Mouse (Mus musculus): ENCODE results near the gene Arid2. TPM values are rescaled to one million over a fixed set of nuclear protein-coding genes. Genes with fewer than 3 reads are reported as not detected.

Arid2 gene
- polyA plus RNA-seq, 1 experiment from 2014 or later, result 28.7 TPM

DNA sequence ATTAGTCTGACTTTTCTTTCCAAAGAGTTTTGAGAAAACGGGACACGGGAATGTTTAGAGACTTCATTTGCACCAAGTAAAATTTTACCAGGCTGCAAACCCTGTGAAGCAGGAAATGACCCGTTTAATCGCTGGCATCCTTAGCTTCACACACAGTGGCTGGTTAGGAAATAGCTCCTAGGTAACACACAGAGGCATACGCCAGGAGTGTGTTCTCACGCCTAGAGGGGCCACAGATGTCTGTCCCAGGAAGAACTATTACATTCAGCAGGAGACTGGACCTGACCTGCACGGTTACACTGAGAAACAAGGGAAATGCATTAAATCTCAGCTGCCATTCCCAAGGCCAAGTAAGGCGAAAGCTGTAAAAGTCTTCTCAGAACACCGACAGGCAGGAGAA lies 18.7 kb upstream of the Arid2 start:
- 91% methylated on average over 9 of the region's 9 CpGs for WGBS
- H3K27ac ChIP-seq (ENCODE audit: low read length), result no peak overlapping the region
- no peaks in the 10 kb centered on the region; the same call in 1 of the 2 replicates for H3K4me1 ChIP-seq (replicated peaks; ENCODE audit: control insufficient read depth, insufficient read depth, low read length)
- ATAC-seq, result no peak
- no peak overlapping the region for H3K4me2 ChIP-seq (ENCODE audit: low read length)
- H3K9me3 ChIP-seq (ENCODE audit: control insufficient read depth, low read length), result 0 out of 2 replicates have a peak, but pooled peaks cover 8% of the 10 kb centered on the region
- no peak overlapping the region for H3K4me3 ChIP-seq (replicated peaks; ENCODE audit: low read length)
- no peaks in the 10 kb centered on the region for H3K27me3 ChIP-seq (replicated peaks; ENCODE audit: control insufficient read depth, insufficient read depth, low read length)
- H3K9ac ChIP-seq (replicated peaks; ENCODE audit: low read depth, low read length), result no peak overlapping the region
- peaks cover 19% of the 10 kb centered on the region for H3K36me3 ChIP-seq (ENCODE audit: control insufficient read depth, insufficient read depth)

DNA sequence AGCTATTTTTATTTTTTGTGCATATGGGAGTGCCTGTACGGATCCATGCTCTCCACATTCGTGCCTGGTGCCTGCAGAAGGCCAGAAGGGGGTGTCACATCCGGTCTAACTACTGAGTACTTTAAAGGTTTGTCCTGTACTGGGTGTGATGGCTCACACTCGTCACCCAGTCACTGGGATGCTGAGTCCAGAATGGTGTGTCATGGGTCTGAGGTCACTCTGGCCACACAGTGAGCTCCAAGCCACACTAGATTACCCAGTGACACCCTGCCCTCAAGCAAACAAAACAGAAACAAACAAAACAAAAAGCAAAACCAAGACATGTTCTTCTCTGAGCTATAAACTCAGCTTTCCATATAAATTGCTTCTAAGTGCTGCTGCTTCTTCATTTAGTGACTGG lies 17.9 kb upstream of the Arid2 start:
- H3K27me3 ChIP-seq (replicated peaks; ENCODE audit: control insufficient read depth, insufficient read depth, low read length), result no peaks in the 10 kb centered on the region
- peaks cover 19% of the 10 kb centered on the region for H3K36me3 ChIP-seq (ENCODE audit: control insufficient read depth, insufficient read depth)
- WGBS, result 93% methylated on average over 4 of the region's 4 CpGs
- H3K4me2 ChIP-seq (ENCODE audit: low read length), result no peak overlapping the region
- H3K4me3 ChIP-seq (replicated peaks; ENCODE audit: low read length), result no peak overlapping the region
- H3K9me3 ChIP-seq (ENCODE audit: control insufficient read depth, low read length), result 0 out of 2 replicates have a peak, but pooled peaks cover 8% of the 10 kb centered on the region
- no peak overlapping the region for H3K27ac ChIP-seq (ENCODE audit: low read length)
- no peak for ATAC-seq
- H3K9ac ChIP-seq (replicated peaks; ENCODE audit: low read depth, low read length), result no peak overlapping the region
- H3K4me1 ChIP-seq (replicated peaks; ENCODE audit: control insufficient read depth, insufficient read depth, low read length), result no peaks in the 10 kb centered on the region; the same call in 1 of the 2 replicates

DNA sequence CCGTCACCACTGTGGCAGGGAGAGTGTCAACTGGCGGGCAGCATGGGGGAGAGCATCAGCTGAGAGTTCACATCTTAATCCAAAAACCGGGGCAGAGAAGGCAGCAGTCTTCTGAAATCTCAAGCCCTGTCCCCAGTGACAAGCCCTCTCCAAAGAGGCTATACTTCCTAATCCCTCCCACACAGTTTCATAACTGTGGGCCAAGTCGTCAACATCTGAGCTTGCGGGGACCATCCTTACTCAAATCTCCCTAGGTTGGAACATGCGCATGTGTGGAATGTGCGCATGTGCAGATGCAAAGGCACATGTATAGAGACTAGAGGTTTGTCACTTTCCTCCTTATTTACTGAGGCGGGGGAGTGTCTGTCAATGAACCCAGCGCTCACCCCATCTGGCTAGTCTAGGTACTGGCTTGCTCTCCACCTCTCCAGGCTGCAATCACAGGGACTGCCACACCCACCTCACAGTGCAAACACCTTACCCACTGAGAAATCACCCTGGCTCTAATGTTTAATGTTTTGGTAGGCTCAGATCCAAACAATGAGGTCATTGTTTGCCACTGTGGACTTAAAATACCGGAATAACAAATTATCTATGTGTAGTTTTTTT lies 16.9 kb upstream of the Arid2 start:
- ATAC-seq, result no peak
- no peaks in the 10 kb centered on the region for H3K27me3 ChIP-seq (replicated peaks; ENCODE audit: control insufficient read depth, insufficient read depth, low read length)
- H3K4me1 ChIP-seq (replicated peaks; ENCODE audit: control insufficient read depth, insufficient read depth, low read length), result no peaks in the 10 kb centered on the region; the same call in 1 of the 2 replicates
- no peak overlapping the region for H3K4me3 ChIP-seq (replicated peaks; ENCODE audit: low read length)
- 85% methylated on average over 10 of the region's 10 CpGs for WGBS
- H3K4me2 ChIP-seq (ENCODE audit: low read length), result no peak overlapping the region
- H3K36me3 ChIP-seq (ENCODE audit: control insufficient read depth, insufficient read depth), result peaks cover 19% of the 10 kb centered on the region
- H3K9ac ChIP-seq (replicated peaks; ENCODE audit: low read depth, low read length), result no peak overlapping the region
- H3K27ac ChIP-seq (ENCODE audit: low read length), result no peak overlapping the region
- H3K9me3 ChIP-seq (ENCODE audit: control insufficient read depth, low read length), result 0 out of 2 replicates have a peak, but pooled peaks cover 8% of the 10 kb centered on the region

DNA sequence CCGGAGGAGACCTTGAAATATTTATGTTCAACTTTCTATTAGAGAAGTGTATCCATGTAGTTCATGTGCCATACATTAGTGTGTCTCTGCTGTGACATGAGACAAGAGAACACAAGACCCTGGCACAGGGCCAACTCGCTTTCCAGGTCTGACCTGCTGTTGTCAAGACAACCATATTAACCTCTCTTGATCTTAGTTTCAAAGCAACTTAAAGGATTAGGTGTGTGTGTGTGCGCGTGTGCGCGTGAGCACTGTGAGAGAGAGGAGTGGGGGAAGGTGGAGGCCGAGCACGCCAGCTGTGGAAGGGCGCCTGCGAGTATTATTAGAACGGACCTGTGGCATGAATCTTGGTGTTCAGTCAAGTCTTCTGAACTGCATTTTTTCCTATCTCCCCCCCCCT lies 15.0 kb upstream of the Arid2 start:
- ATAC-seq, result no peak
- H3K27me3 ChIP-seq (replicated peaks; ENCODE audit: control insufficient read depth, insufficient read depth, low read length), result no peaks in the 10 kb centered on the region
- H3K4me3 ChIP-seq (replicated peaks; ENCODE audit: low read length), result no peak overlapping the region
- H3K9ac ChIP-seq (replicated peaks; ENCODE audit: low read depth, low read length), result no peak overlapping the region
- no peak overlapping the region for H3K4me2 ChIP-seq (ENCODE audit: low read length)
- peaks cover 6% of the 10 kb centered on the region; the same call in 1 of the 2 replicates for H3K36me3 ChIP-seq (ENCODE audit: control insufficient read depth, insufficient read depth)
- no peaks in the 10 kb centered on the region; the same call in 1 of the 2 replicates for H3K4me1 ChIP-seq (replicated peaks; ENCODE audit: control insufficient read depth, insufficient read depth, low read length)
- WGBS, result 70% methylated on average over 11 of the region's 11 CpGs
- H3K27ac ChIP-seq (ENCODE audit: low read length), result no peak overlapping the region
- 0 out of 2 replicates have a peak, but pooled peaks cover 2% of the 10 kb centered on the region for H3K9me3 ChIP-seq (ENCODE audit: control insufficient read depth, low read length)

DNA sequence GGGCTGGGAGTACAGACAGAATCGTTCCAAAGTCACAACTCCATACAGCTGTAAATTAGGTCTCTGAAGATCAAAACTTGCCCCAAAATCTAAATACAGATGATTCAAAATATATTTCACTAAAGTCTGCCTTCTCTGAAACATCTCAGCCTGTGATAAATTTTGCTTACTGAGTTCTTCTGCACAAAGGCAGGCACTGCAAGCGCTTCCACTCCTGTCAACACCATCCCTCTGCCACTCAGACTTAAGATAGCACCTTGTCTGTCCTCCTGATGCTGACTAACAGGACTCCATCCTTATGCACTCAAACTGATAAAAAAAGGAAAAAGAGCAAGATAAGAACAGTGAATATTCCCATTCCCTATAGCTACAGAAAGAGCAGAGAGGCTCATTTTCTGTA lies 13.0 kb upstream of the Arid2 start:
- ATAC-seq, result no peak

DNA sequence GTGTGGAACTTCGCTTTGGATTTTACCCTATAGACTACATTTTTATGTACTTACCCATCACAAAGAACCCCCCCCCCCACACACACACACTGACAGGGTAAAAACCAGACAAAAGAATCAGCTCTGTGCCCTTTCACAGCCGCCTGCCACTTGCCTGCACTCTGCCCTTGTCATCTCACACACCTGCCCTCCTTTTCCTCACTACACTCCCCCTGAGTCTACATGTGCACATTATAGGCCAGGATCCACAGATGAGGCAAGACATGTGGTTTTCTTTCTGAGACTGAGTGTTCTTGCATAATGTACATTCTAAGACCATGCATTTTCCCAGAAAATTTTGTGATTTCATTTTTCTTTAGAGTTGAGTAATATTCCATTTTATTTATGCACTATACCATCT lies 12.1 kb upstream of the Arid2 start:
- Histone ChIP-seq H3K27ac (ENCODE audit: low read length) (no peak overlapping the region), H3K36me3 (ENCODE audit: control insufficient read depth, insufficient read depth) (no peaks in the 10 kb centered on the region; the same call in 1 of the 2 replicates), H3K4me3 (replicated peaks; ENCODE audit: low read length) (no peak overlapping the region), H3K4me1 (replicated peaks; ENCODE audit: control insufficient read depth, insufficient read depth, low read length) (no peaks in the 10 kb centered on the region; the same call in 1 of the 2 replicates), H3K27me3 (replicated peaks; ENCODE audit: control insufficient read depth, insufficient read depth, low read length) (no peaks in the 10 kb centered on the region), H3K4me2 (ENCODE audit: low read length) (no peak overlapping the region), H3K9ac (replicated peaks; ENCODE audit: low read depth, low read length) (no peak overlapping the region), H3K9me3 (ENCODE audit: control insufficient read depth, low read length) (0 out of 2 replicates have a peak, but pooled peaks cover 2% of the 10 kb centered on the region)
- ATAC-seq, result no peak
- WGBS, result 77% methylated on average over 2 of the region's 2 CpGs

More for the DNA sequence above, 13.0 kb upstream of the Arid2 start:
- Histone ChIP-seq H3K9me3 (ENCODE audit: control insufficient read depth, low read length) (no peaks in the 10 kb centered on the region), H3K4me2 (ENCODE audit: low read length) (no peak overlapping the region), H3K9ac (replicated peaks; ENCODE audit: low read depth, low read length) (no peak overlapping the region), H3K27me3 (replicated peaks; ENCODE audit: control insufficient read depth, insufficient read depth, low read length) (no peaks in the 10 kb centered on the region), H3K4me1 (replicated peaks; ENCODE audit: control insufficient read depth, insufficient read depth, low read length) (no peaks in the 10 kb centered on the region; the same call in 1 of the 2 replicates), H3K4me3 (replicated peaks; ENCODE audit: low read length) (no peak overlapping the region), H3K27ac (ENCODE audit: low read length) (no peak overlapping the region), H3K36me3 (ENCODE audit: control insufficient read depth, insufficient read depth) (no peaks in the 10 kb centered on the region)
- WGBS, result 84% methylated on average over 2 of the region's 2 CpGs

DNA sequence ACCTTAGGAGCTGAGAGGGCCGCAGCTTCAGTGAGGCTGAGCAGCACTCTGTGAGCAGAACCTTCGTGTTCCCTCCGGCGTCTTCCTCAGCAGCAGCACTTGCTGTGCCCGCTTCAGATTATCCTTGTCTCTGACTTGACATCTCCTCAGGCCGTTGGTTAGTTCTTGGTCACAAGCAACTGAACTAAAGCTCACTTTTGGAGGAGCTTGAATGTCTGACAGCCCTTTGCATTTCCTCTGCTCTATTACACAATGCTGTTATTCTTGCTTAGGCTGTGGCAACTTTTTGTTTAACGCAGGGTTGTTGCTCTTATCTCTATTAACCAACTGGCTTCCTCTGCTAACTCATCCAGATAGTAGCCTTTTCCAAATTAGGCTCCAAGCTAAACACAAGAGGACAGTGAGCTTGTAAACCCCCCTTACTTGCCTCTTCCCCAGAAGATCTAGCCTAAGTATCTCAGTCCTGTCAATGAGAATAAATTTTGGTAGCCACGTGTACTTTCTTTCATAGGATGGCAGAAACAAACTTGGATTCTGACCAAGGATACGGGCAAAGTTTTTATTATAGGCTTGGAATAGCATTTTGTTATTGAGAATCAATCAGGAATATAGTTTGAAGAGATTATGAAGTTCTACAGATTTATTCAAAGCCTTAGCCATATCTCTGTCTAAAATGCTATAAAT lies 11.4 kb upstream of the Arid2 start:
- 87% methylated on average over 9 of the region's 9 CpGs for WGBS
- Histone ChIP-seq H3K4me2 (ENCODE audit: low read length) (no peak overlapping the region), H3K9me3 (ENCODE audit: control insufficient read depth, low read length) (0 out of 2 replicates have a peak, but pooled peaks cover 4% of the 10 kb centered on the region)

DNA sequence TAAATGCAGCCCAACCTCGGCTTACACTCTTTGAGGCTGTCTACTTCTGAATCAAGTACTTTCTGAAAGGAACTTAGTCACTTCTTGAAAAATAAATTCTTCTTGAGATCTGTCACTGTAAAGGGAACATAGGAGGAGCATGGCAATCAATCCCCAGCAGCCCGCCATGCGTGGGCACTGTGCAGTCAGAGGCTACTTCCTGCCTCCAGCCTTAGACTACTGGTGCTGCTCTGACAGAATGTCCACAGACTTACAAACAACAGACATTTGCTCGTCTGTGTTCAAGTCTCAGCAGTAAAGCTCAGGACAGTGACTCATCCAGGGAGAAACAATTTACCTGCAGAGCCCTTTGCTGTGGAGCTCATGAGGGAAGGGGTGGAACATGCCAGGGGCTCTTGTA lies 10.3 kb upstream of the Arid2 start:
- no peak for ATAC-seq
- Histone ChIP-seq H3K4me1 (replicated peaks; ENCODE audit: control insufficient read depth, insufficient read depth, low read length) (peaks cover 7% of the 10 kb centered on the region), H3K27me3 (replicated peaks; ENCODE audit: control insufficient read depth, insufficient read depth, low read length) (no peaks in the 10 kb centered on the region), H3K27ac (ENCODE audit: low read length) (no peak overlapping the region), H3K4me2 (ENCODE audit: low read length) (no peak overlapping the region), H3K9ac (replicated peaks; ENCODE audit: low read depth, low read length) (no peak overlapping the region), H3K4me3 (replicated peaks; ENCODE audit: low read length) (no peak overlapping the region), H3K36me3 (ENCODE audit: control insufficient read depth, insufficient read depth) (no peaks in the 10 kb centered on the region; the same call in 1 of the 2 replicates), H3K9me3 (ENCODE audit: control insufficient read depth, low read length) (0 out of 2 replicates have a peak, but pooled peaks cover 4% of the 10 kb centered on the region)
- WGBS, result 87% methylated on average over 4 of the region's 4 CpGs

More for the DNA sequence above, 11.4 kb upstream of the Arid2 start:
- Histone ChIP-seq H3K4me1 (replicated peaks; ENCODE audit: control insufficient read depth, insufficient read depth, low read length) (no peaks in the 10 kb centered on the region; the same call in none of the 2 replicates), H3K36me3 (ENCODE audit: control insufficient read depth, insufficient read depth) (no peaks in the 10 kb centered on the region; the same call in 1 of the 2 replicates), H3K9ac (replicated peaks; ENCODE audit: low read depth, low read length) (no peak overlapping the region), H3K27ac (ENCODE audit: low read length) (no peak overlapping the region), H3K27me3 (replicated peaks; ENCODE audit: control insufficient read depth, insufficient read depth, low read length) (no peaks in the 10 kb centered on the region), H3K4me3 (replicated peaks; ENCODE audit: low read length) (no peak overlapping the region)
- ATAC-seq, result no peak

DNA sequence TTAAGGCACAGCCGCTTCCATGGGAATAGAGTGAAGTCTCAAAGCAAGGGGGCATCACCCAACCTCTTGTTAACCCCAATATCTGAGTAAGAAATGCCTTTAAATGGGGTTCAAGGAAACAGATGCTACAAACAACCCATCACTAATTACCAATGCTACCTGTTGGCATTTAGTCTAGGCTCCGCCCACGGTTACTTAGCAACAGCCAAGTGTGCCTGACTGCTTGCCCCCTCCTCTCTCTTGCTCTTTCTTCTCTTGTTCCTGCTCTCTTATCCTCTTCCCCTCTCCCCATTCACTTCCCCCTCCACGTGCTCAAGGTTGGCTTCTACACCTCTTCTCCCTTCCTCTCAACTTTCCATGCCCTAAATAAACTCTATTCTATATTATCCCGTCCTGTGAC lies 6.1 kb upstream of the Arid2 start:
- H3K9me3 ChIP-seq (ENCODE audit: control insufficient read depth, low read length), result 0 out of 2 replicates have a peak, but pooled peaks cover 4% of the 10 kb centered on the region
- peak overlapping the region; percentile 28; the same call in 1 of the 2 replicates for H3K4me2 ChIP-seq (ENCODE audit: low read length)
- H3K27me3 ChIP-seq (replicated peaks; ENCODE audit: control insufficient read depth, insufficient read depth, low read length), result no peaks in the 10 kb centered on the region
- ATAC-seq, result no peak
- H3K27ac ChIP-seq (ENCODE audit: low read length), result no peak overlapping the region
- peaks cover 22% of the 10 kb centered on the region for H3K4me1 ChIP-seq (replicated peaks; ENCODE audit: control insufficient read depth, insufficient read depth, low read length)
- no peak overlapping the region for H3K4me3 ChIP-seq (replicated peaks; ENCODE audit: low read length)
- 78% methylated on average over 5 of the region's 5 CpGs for WGBS
- H3K36me3 ChIP-seq (ENCODE audit: control insufficient read depth, insufficient read depth), result no peaks in the 10 kb centered on the region; the same call in 1 of the 2 replicates
- H3K9ac ChIP-seq (replicated peaks; ENCODE audit: low read depth, low read length), result no peak overlapping the region
